Mouse (Mus musculus) cerebellum, postnatal 14 days (tissue): Measurements from ENCODE around the gene Elp5.
"Not testable (repeated sequence)": the region's sequence is repeated elsewhere in the genome, so short reads cannot be mapped to it uniquely, and the experiment has no call there.

ENCODE experiments used
- DNase-seq, 2 experiments: peaks; one replicate each; pipeline ENCODE4 v3.0.0; 2021; ENCODE audit warnings: mixed read lengths in 2 of 2

Gene Elp5

DNA sequence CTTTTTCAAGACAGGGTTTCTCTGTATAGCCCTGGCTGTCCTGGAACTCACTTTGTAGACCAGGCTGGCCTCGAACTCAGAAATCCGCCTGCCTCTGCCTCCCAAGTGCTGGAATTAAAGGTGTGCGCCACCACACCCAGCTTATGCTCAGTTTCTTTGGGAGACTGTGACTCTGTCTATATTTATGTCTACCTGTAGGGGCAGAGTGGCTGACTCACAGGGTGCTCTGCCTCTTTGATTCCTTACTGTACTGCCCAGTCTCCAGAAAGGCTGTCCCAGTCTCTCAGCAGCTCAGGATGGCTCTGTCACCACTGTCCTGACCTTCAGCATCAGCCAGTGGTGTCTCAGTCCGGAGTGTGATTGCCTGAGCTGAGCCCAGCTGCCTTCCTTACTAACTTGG is 26.7 kb downstream of the Elp5 start:
- DNase-seq, result not testable (repeated sequence)

DNA sequence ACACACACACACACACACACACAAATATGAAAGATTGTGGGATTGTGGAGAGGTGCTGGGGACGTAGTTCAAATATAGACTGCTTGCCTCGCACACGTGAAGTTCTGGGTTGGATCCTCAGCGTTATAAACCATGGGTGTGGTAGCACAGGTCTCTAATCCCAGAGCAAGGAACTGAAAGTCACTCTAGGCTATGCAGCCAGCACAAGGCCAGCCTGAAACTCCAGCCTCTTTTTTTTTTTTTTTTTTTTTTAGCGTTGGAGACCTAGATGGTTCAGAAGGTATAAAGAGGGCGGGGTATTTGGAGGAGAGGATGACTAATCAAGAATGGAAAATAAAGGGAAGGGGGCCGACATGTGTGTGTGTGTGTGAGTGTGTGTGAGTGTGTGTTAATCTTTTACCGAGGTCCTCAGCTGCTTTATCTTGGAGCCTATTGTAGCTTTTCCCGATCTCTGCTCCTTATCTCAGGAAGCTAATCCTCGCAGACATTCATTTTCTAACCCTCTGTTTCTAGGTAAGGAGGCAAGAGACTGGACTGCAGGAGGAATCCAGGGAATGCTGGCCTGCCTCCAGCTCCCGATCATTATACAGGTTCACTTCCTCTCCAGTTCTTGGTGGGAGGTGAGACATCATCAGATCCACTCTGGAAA is 28.9 kb downstream of the Elp5 start:
- DNase-seq, result no peak

DNA sequence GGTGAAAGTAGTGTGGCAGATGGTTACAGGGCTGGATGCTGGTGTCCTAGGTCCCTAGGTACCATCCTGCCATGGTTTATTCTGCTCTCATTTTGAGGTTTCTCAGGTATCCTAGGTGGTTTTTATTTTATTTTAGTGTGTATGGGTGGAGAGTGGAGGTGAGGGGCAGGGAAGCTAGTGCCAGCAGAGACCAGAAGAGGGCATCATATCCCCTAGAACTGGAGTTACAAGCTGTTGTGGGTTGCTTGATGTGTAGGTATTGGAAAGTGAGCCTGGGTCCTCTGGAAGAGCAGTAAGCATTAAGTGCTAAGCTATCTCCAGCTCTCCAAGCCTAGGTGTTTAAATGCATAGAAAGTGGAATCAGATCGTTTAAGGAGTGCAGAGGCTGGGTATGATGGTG is 30.0 kb downstream of the Elp5 start:
- DNase-seq, result no peak

DNA sequence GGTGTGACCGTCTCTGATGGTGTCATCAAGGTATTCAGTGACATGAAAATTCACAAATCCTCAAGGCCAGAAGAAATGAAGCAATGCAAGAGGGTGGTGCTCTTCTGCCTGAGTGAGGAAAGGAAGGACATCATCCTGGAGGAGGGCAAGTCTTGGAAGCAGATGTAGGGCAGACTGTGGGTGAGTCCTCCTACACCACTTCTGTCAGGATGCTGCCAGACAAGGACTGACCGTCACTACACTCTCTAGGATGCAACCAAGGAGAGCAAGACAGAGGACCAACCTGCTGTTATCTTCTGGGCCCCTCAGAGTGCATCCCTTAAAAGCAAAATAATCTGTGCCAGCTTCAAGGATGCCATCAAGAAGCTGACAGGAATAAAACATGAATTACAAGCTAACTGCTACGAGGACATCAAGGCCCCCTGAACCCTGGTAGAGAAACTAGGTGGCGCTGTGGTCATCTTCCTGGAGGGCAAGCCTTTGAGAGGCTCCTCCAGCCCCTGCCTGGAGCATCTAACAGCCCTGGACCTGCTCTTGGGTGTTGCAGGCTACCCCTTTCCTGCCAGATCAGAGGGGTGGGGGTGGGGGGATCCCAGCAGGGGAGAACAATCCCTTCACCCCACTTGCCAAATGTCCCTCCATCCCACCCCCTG is 31.4 kb downstream of the Elp5 start:
- DNase-seq, result peak in 1 of 2 experiments; percentile 48

DNA sequence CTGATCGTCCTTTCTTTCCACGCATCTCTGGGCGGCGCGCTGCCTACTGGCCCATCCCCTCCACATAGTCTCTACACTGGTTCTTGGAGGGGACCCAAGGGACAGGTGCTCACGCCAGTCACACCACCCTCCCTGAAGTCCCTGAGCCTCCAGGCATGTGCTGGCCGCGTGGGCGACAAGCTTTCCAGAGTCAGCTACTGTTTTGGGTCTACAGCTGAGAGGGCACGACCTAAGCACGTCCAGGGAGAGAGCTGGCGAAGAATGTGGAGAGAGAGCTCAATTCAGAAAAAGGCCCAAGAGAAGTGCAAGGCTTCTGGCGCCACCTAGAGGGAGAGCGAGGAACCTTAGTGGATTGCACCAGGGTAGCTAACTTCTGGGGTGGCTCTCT is 33.6 kb downstream of the Elp5 start:
- peak; percentile 90 to 95 for DNase-seq

DNA sequence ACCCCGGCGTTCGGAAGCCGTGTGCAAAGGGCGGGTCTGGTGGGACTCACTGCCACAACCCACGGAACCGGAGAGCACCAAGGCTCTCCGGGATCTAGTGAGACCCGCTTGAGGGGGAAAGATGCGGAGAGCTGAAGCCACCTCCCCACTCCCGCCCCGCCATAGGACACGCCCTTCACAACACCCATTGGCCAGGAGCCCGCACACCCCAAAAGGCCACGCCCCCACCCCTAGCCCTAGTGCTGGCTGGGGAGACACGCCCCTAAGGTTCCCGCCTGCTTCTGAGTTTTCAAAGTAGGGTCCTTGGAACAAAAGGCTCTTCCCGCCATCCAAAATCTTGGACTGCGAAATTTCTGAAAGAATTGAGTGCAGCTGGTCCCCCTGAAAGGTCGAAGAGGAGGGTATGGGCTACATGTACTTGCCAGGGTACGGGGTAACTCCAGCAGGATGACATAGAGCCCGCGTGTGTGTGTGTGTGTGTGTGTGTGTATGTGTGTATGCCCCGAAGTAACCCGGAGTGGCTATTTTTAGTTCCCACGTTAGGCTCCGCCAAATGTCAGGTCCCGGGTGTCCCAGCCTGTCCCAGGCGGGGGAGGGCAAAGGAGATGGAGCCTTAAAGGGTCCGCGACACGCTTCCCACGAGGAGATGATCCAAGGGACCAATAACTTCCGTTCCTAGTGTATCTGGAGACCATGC is 34.1 kb downstream of the Elp5 start, which contains the start of gene Slc2a4:
TSS of gene Slc2a4 (minus strand) at position 123 of the 697 bp plus-strand sequence.
- DNase-seq, result peak; percentile 82 to 92

DNA sequence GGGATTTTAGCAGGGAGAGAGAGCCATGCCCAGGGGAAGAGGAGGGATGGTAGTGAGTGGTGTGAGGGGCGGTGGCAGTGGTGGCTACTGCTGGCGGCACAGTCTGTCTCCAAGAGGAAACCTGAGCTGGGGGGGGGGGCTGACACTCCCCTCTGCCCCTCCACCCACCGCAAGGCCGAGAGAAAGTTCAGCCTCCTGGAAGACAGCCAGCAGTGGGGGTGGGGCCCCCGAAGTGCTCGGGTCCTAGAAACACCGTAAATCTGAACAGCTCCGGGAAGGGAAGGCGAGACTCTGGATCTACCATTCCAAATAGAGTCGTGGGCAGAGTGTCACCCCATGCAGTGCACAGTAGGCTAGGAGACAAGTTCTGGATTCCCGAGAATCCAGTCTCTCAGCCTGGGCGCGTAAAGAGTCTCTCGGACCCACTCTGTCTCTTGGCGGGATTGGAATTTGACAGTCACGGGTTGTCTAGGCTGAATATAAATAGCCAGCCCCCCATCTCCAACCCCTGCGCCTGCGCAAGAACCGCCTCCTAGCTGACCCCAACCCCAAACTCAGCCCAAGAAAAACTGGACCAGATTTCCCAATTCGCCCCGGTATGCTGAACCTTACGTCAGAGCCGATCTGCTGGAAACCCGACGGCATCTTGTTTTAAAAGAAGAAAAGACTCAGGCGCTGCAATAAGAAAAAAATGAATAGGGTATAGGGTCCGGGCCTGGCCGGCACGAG is 34.8 kb downstream of the Elp5 start:
- DNase-seq, result peak in 1 of 2 experiments; percentile 57

DNA sequence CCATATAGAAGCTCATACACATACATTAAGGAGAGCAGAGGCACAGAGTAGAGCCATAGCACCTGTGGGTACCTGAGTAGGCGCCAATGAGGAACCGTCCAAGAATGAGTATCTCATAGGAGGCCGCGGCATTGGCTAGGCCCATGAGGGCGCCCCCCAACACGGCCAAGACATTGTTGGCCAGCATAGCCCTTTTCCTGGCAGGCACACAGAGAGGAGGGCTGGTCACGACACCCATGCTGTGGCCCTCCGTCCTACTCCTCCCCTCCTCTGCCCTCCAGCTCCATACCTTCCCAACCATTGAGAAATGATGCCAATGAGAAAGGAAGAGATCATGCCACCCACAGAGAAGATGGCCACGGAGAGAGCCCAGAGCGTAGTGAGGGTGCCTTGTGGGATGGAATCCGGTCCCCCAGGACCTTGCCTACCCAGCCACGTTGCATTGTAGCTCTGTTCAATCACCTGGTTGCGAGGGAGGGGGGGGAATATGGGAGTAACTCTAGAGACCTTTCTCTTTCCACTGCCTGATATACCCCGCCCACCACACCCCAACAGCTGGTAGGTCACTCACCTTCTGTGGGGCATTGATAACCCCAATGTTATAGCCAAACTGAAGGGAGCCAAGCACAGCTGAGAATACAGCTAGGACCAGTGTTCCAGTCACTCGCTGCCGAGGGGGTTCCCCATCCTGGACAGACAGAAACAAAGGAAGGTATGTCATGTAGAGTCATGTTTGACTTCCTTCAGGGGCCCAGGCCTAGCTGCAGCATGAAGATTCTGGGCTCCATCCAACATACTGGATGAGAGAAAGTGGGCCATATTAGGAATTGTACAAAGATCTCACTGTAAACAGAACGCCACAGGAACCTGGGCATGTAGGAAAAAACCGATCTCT is 36.1 kb downstream of the Elp5 start:
- DNase-seq, result peak in 1 of 2 experiments; percentile 31

DNA sequence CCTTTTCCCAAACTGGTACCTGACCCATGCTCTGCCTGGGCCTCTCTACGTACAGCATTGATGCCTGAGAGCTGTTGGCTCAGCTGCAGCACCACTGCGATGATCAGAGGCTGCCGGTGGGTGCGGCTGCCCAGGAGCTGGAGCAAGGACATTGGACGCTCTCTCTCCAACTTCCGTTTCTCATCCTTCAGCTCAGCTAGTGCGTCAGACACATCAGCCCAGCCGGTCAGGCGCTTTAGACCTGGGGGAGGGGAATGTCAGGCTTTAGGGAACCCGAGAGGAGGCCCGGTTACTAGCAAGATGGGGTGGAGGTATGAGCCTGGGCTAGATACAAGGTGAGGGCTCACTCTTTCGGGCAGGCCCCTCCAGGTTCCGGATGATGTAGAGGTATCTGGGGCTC is 37.1 kb downstream of the Elp5 start:
- DNase-seq, result no peak

DNA sequence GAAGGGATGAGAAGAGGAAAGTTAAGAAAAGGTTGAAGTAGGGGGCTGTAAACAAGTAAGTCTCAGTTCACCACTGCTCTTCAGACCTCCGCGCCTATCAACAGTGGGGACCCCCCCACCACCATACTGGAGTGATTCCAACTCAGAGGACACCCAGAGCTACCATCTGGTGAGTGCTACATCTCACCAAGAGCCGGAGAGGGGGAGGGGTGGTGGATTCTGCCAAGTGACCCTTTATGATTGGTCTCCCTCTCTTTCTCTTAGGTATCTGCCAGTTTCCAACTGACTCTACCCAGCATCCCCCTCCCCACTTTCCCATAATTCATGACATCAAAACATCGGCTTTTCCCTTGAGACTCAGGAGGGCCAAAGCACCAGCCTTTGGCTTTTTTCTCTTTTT is 41.4 kb downstream of the Elp5 start:
- peak; percentile 72 to 85 for DNase-seq

DNA sequence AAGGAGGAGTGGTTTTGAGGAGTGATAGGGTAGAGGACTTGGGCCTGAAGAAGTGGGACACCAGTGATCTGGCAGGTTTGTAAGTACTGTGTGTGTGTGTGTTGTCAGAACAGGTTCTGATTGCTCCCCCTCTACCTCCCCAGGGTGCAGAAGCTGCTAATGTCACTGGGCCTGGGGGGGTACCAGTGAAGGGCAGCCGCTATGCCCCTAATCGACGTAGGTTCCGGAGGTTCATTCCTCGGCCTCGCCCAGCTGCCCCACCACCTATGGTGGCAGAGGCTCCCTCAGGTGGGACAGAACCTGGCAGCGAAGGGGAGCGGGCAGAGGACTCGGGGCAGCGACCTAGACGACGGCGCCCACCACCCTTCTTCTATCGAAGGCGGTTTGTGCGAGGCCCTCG is 42.6 kb downstream of the Elp5 start:
- DNase-seq, result no peak

DNA sequence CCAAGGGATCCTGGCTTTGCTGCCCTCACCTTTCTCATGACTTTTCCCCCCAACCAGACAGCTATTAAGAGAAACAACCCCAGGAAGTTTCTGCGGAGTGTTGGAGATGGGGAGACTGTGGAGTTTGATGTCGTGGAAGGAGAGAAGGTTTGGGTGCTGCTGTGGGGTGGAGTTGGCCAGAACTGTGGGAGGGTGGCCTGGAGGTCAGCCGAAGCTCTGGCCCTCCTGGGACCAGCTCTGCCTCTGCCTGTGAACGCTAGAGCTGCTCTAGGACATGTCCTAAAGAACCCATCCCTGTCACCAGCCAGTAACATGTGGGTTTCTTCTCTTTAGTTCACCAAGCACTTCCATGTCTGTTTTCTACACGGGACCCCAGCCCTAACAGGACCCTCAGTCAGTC is 43.1 kb downstream of the Elp5 start:
- DNase-seq, result no peak

DNA sequence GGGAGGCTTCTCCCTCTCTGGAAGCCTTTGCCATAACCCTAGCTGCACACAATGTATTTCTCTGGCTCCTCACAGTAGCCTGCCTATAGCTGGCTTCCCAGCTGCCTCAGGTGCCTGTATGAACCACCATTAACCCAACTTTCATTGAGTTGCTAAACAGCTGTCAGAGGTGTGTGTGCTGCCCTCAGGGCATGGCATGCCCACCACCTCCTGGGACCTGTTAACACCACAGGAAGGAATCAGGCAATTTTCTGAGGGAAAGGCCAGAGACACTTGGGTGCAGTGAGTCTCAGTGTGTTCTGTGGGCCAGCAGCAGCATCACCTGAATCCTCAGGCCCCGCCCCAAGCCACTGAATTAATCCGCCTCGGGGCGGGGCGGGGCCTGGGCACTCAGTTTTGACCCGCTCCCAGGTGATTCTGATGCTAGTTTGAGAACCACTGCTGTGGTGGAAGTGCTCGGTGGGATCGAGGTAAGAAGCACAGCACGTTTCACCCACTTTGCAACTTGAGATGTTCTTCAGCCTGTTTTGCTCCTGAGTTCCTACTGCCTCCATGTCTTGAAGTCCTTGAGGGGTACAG is 43.8 kb downstream of the Elp5 start:
- no peak for DNase-seq

DNA sequence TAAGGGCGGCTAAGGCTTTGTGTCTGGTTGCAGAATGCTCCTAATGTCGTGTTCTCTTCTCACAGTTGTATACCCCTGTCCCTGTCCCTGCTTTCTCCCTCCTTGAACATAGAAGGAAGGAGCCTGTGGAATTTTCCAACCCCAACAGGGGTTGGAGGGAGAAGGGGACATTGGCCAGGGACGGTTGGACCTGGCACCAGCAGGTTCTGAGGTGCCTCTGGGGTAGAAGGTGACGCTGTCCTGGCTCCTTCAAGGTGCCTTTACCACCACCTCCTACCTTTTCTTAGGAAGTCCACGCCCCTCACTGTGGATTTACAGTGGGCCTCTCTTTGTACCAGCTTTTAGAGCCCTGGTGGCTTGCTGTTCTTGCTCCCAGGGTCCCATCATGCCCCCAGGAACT is 44.5 kb downstream of the Elp5 start:
- no peak for DNase-seq

DNA sequence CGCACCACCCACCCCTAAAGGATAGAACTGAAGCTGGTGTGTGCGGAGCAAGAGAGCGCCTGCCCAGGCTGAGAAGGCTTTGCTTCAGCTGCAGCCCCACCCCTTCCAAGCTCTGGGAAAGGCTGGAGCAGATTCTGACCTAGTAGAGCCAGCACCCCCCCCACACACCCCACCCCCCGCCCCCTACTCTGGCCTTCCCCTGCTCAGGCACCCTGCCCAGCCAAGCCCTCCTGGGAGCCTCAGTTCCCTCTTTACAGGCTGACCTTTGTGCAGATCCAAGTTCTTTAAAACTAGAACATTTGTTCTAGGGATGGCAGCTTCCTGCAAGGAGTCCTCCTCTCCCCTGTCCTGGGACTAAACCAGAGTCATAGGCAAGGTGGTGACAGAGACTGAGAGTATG is 44.9 kb downstream of the Elp5 start:
- DNase-seq, result no peak

DNA sequence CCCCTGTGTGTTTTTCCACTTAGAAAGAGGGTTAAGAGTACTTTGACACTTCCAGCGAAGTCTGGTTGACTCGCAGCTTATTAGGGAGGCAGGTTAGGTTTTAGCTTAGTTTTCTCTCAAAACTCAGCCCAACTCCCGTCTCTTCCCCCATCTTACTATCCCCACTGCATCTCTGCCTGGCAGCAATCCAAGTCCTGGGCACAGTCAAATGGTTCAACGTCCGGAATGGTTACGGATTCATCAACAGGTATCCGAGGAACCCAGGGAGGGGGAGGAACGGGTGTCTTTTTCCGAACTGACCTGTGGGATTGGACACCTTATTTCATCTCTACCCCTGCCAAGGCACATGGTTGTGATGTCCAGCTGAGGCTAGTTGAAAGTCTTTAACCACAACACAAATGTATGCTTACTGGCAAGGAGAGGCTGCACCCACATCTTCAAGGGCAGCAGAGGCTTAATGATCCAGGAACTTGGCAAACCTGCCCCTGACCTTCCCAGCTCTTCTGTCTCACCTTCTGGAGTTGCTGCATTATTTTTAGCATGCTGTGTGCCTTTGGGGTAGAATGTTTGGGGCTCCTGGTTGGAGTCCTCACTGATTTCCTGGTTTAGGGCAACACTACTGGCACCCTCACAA is 45.5 kb downstream of the Elp5 start:
- DNase-seq, result peak in 1 of 2 experiments; percentile 64

DNA sequence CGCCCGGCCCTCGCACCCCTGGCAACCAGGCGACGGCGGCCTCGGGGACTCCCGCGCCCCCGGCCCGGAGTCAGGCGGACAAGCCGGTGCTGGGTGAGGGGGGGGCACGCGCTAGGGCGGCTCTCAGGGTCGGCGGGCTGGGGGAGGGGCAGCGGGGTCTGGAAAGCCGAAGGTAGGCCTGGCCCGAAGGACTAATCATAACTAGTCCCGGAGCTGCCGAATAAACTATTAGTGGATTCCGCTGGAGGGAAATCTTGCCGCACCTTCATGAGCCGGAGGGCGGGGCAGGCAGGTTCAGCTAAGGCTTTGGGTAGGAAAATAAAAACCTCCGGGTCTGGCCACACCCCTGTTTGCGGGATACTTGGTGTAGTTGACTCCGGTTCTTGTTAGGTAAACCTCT is 46.2 kb downstream of the Elp5 start:
- peak; percentile 48 to 70 for DNase-seq

DNA sequence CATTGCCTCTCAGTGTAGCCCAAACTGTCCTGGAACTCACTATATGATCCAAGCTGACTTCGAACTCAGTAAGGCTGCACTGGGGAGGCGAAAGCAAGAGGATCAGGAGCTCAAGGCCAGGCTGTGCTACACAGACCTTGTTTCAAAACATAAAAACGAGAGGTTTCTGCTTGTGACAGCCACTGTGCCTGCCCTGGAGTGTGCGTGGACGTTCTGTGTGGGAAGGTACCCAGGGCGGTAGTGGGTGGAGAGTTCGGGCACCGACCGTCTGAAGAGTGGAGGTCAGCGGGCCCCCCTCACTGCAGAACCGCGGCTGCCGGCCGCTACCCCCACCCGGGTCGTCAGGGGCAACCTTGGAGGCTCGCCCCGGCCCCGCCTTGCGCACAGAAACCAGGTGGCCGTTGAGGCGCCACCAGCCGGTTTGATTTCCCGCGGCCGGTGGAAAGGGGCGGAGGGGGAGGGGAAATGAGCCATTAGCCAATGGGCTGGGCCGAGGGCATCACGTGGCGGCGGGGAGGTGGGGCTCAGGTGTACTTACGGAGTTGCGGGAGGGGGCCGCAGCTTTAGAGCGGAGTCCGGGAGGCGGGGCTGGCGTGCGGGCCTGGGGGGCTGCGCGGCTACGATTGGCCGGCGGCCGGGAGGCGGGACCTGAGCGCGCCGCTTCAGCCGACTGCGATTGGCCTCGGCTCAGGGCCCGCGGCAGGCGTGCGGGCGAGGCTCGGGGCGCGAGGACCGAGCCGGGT is 47.0 kb downstream of the Elp5 start, which contains the start of gene Ybx2:
TSS of gene Ybx2 (plus strand) at position 660 of the 743 bp plus-strand sequence.
- DNase-seq, result peak; percentile 98 to 99

DNA sequence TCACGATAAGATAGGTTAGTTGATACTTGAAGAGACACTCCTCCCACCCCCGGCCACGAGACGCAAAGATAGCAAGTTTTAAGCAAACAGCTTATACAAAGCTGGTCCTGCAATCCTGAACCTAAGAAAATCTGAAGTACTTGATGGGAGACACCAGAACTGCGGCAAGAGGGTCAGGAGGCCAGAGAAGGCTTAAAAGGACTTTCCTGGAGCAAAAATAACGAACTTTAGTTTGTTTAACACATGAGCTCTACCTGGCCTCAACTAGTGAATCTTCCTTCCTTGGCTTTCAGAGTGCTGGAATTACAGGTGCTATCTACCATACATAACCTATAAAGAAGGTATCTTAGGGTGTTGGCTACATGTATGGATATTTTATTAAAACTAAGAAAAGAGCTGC is 47.6 kb downstream of the Elp5 start:
- no peak for DNase-seq

DNA sequence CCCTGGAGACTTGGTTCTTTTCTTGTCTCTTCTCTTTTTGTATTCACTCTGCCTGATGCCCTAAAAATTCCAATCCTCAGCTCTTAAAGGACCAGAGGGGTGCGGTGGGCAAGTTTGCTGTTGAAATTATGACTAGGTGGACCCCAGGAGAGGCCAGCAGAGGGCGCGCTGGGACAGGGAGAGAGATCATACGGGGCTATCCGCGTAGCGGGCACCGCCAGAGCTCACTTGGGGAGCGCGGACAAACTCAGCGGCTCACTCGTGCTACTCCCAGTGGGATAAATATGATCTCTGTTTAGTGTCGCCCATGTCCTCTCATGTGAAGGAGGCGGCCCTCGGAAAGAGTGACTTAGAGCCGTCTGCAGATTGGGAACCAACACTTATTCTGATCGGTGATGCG is 48.1 kb downstream of the Elp5 start:
- DNase-seq, result peak; percentile 96 to 99

DNA sequence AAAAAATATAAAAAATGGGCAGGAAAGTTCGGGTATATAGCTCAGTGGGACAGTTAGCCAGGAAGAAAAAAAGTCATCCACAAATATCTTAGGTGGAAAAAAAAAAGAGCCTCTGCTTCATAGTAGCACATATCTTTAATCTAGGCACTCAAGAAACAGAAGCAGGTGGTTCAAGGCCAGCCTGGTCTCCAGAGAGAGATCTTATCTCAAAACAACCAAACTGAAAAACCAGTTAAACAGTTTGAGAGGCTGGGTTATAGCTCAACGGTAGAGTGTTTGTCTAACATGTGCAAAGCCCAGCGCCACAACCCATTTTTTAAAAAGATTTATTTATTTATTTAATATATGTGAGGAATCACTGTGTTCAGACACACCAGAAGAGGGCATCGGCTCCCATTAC is 49.3 kb downstream of the Elp5 start:
- DNase-seq, result no peak
